11 mouse cellular contexts compared by ENCODE assay signal in the genomic region with DNA sequence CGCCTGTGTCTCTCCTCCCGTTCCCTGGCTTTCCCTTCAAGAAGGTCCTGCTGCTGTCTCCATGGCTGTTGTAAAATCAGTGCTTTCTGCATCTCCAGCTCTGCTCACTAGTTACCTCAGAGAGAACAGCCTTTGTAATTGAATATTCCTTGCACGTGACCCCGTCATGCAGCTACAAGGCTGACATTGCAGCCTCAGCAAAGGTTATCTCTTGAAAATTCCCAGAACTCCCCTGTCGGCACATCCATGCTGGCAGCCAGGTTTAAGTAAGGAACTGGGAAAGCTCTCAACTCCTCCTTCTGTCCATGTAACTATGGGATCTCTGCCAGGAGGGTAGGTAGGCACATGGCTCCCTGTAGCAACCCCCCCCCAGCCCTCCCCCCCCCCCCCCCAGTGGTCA.
DNase-seq lines count a peak whose midpoint lies in the region; ATAC-seq and TF ChIP-seq lines count a peak whose summit lies in the region.
"Had no signal": no experiment of that assay in that cellular context is flagged by ENCODE, and none has a peak within 500 bp of the region (broad histone marks: within the 10 kb centered on the region; RNA-seq: fewer than 3 reads in every experiment).

No protein-coding gene starts in this region.

- no peak for DNase-seq in kidney, adult 11 months
- DNase-seq in heart, adult 2 months, result peak in 1 of 2 experiments; percentile 51
- peak; percentile 95 for DNase-seq in heart, postnatal 0 days (ENCODE audit: low spot score)
- DNase-seq in urinary bladder, postnatal 14 days (ENCODE audit: low spot score), result no peak
- DNase-seq: left cerebral cortex, postnatal 4 days had no signal

- H3K27me3 ChIP-seq in kidney, embryonic 14.5 days (ENCODE audit: control insufficient read depth, insufficient read depth, low read length), result no peaks in the 10 kb centered on the region
- no peaks in the 10 kb centered on the region for H3K27me3 ChIP-seq in heart, adult 2 months (ENCODE audit: control insufficient read depth, insufficient read depth, low read length)
- H3K27me3 ChIP-seq in heart, postnatal 0 days (ENCODE audit: control insufficient read depth, insufficient read depth, low read length), result no peaks in the 10 kb centered on the region
- H3K27me3 ChIP-seq in midbrain, embryonic 16.5 days (ENCODE audit: control insufficient read depth, insufficient read depth, low read depth, low read length), result no peaks in the 10 kb centered on the region
- H3K27me3 ChIP-seq: neural tube, embryonic 12.5 days had no signal

- H3K4me2 ChIP-seq in kidney, embryonic 14.5 days (replicated peaks; ENCODE audit: low read depth, low read length), result no peak overlapping the region
- 0 out of 2 replicates have a peak overlapping the region, but pooled peaks have one; percentile 11 for H3K4me2 ChIP-seq in heart, postnatal 0 days (ENCODE audit: low read depth, low read length)
- no peak overlapping the region for H3K4me2 ChIP-seq in midbrain, embryonic 16.5 days (ENCODE audit: low read length)
- H3K4me2 ChIP-seq: neural tube, embryonic 12.5 days had no signal

- ATAC-seq in kidney, embryonic 14.5 days (ENCODE audit: low FRiP score, low TSS enrichment), result peak; percentile 45; the same call in 1 of the 2 replicates
- ATAC-seq in heart, postnatal 0 days (ENCODE audit: insufficient read depth, low read depth), result peak; percentile 92
- peak; percentile 50 for ATAC-seq in midbrain, embryonic 16.5 days
- ATAC-seq in activated CD4-positive, CD25-positive, alpha-beta regulatory T cell, adult 4 months, result no peak
- ATAC-seq: inflammation-experienced regulatory T-cells, adult 6 months; lung, postnatal 0 days had no signal

- no peak overlapping the region for H3K27ac ChIP-seq in kidney, embryonic 14.5 days (ENCODE audit: low read depth, low read length)
- H3K27ac ChIP-seq in heart, adult 2 months, result no peak overlapping the region
- peak overlapping the region; percentile 71 for H3K27ac ChIP-seq in heart, postnatal 0 days (ENCODE audit: low read depth)
- H3K27ac ChIP-seq in midbrain, embryonic 16.5 days (ENCODE audit: low read length), result peak overlapping the region; percentile 55
- H3K27ac ChIP-seq: neural tube, embryonic 12.5 days had no signal

- 32% methylated on average over 5 of the region's 5 CpGs for WGBS in kidney, embryonic 14.5 days
- 46% methylated on average over 5 of the region's 5 CpGs for WGBS in heart, adult 2 months
- 17% methylated on average over 5 of the region's 5 CpGs for WGBS in heart, postnatal 0 days
- 39% methylated on average over 5 of the region's 5 CpGs for WGBS in midbrain, embryonic 16.5 days

- TF ChIP-seq POLR2A in heart, adult 2 months (IDR thresholded peaks at IDR 0.05; ENCODE audit: insufficient read depth, low read depth, low read length), result no peak

- H3K4me1 ChIP-seq in kidney, embryonic 14.5 days (ENCODE audit: control insufficient read depth, insufficient read depth, low read length), result peaks cover 37% of the 10 kb centered on the region
- peaks cover 28% of the 10 kb centered on the region for H3K4me1 ChIP-seq in heart, adult 2 months (ENCODE audit: control insufficient read depth, insufficient read depth, low read length)
- H3K4me1 ChIP-seq in heart, postnatal 0 days (ENCODE audit: control insufficient read depth, insufficient read depth), result peaks cover 47% of the 10 kb centered on the region
- peaks cover 62% of the 10 kb centered on the region for H3K4me1 ChIP-seq in midbrain, embryonic 16.5 days (ENCODE audit: control insufficient read depth, insufficient read depth, low read length)

- no peak overlapping the region for H3K4me3 ChIP-seq in kidney, embryonic 14.5 days (ENCODE audit: low read length)
- no peak overlapping the region for H3K4me3 ChIP-seq in heart, adult 2 months
- H3K4me3 ChIP-seq in heart, postnatal 0 days (ENCODE audit: low read depth, low read length), result no peak overlapping the region
- H3K4me3 ChIP-seq in midbrain, embryonic 16.5 days (ENCODE audit: low read depth, low read length), result no peak overlapping the region
- H3K4me3 ChIP-seq: neural tube, embryonic 12.5 days had no signal

- peaks cover 10% of the 10 kb centered on the region for H3K79me2 ChIP-seq in heart, adult 2 months (replicated peaks; ENCODE audit: control insufficient read depth, insufficient read depth, low read length)

- H3K9me3 ChIP-seq in kidney, embryonic 14.5 days (ENCODE audit: control insufficient read depth, low read length), result no peaks in the 10 kb centered on the region
- H3K9me3 ChIP-seq in heart, postnatal 0 days (replicated peaks; ENCODE audit: control insufficient read depth, low read length), result no peaks in the 10 kb centered on the region
- no peaks in the 10 kb centered on the region for H3K9me3 ChIP-seq in midbrain, embryonic 16.5 days (replicated peaks; ENCODE audit: control insufficient read depth, low read length, poor library complexity, severe bottlenecking)
- H3K9me3 ChIP-seq: neural tube, embryonic 12.5 days had no signal

- intact Hi-C loops in heart, adult 2 months (cut with DNase I), result no loop called here

- peak; percentile 64; the same call in 1 of the 2 replicates for TF ChIP-seq EP300 in heart, adult 2 months (IDR thresholded peaks at IDR 0.05; ENCODE audit: insufficient read depth, low read depth, low read length)
- peak; percentile 89 for TF ChIP-seq EP300 in heart, postnatal 0 days (IDR thresholded peaks at IDR 0.05; ENCODE audit: low read depth)

- no peak for TF ChIP-seq CTCF in heart, adult 2 months (IDR thresholded peaks at IDR 0.05)
- no peak for TF ChIP-seq CTCF in heart, postnatal 0 days (IDR thresholded peaks at IDR 0.05; ENCODE audit: low read depth)

- no peak overlapping the region for H3K9ac ChIP-seq in kidney, embryonic 14.5 days (ENCODE audit: low read depth, low read length)
- no peak overlapping the region for H3K9ac ChIP-seq in heart, adult 2 months (ENCODE audit: low read depth, low read length)
- no peak overlapping the region for H3K9ac ChIP-seq in heart, postnatal 0 days (replicated peaks; ENCODE audit: low read depth, low read length)
- no peak overlapping the region for H3K9ac ChIP-seq in midbrain, embryonic 16.5 days (ENCODE audit: low read depth, low read length)
- H3K9ac ChIP-seq: neural tube, embryonic 12.5 days had no signal

- no peaks in the 10 kb centered on the region for H3K36me3 ChIP-seq in kidney, embryonic 14.5 days (ENCODE audit: control insufficient read depth, insufficient read depth, low read length)
- no peaks in the 10 kb centered on the region for H3K36me3 ChIP-seq in heart, adult 2 months (ENCODE audit: control insufficient read depth, insufficient read depth, low read length)
- H3K36me3 ChIP-seq in heart, postnatal 0 days (replicated peaks; ENCODE audit: control insufficient read depth, insufficient read depth, low read length), result no peaks in the 10 kb centered on the region
- H3K36me3 ChIP-seq in midbrain, embryonic 16.5 days (ENCODE audit: control insufficient read depth, insufficient read depth, low read length), result no peaks in the 10 kb centered on the region
- H3K36me3 ChIP-seq: neural tube, embryonic 12.5 days had no signal

Comparison
In these comparisons a context has a peak if more than half of its experiments do, and no peak if none do; other contexts are left out.
1. H3K27ac ChIP-seq: peak in heart, postnatal 0 days (single experiment) and midbrain, embryonic 16.5 days (single experiment); none in kidney, embryonic 14.5 days (single experiment) and heart, adult 2 months (single experiment).